Mouse (Mus musculus) ES-Bruce4 (cell line): ENCODE measurements around the gene Pet100. TPM values are rescaled to one million over a fixed set of nuclear protein-coding genes. Genes with fewer than 3 reads are reported as not detected.

ENCODE experiments used
- H3K27ac ChIP-seq: 2 replicates; pipeline ENCODE4 v1.5.1; 2012; ENCODE audit warnings: low read length, inconsistent platforms; ENCODE audit not compliant: insufficient read depth
- H3K27me3 ChIP-seq: 2 replicates; pipeline ENCODE4 v1.6.1; 2012; ENCODE audit warnings: mild to moderate bottlenecking, low read length, inconsistent platforms; ENCODE audit not compliant: control insufficient read depth, poor library complexity, insufficient read depth, severe bottlenecking
- H3K36me3 ChIP-seq: 2 replicates; pipeline ENCODE4 v1.6.1; 2012; ENCODE audit warnings: inconsistent platforms, mild to moderate bottlenecking, low read length, moderate library complexity; ENCODE audit not compliant: control insufficient read depth, poor library complexity, insufficient read depth, severe bottlenecking
- H3K4me1 ChIP-seq: one replicate; pipeline ENCODE4 v1.8.1; 2011; ENCODE audit warnings: low read length; ENCODE audit not compliant: control insufficient read depth, insufficient read depth
- H3K4me3 ChIP-seq: 2 replicates; pipeline ENCODE4 v1.5.1; 2011; ENCODE audit warnings: low read depth, mild to moderate bottlenecking, low read length
- H3K9ac ChIP-seq: 2 replicates; pipeline ENCODE4 v1.6.1; 2012; ENCODE audit warnings: low read depth, mild to moderate bottlenecking, inconsistent platforms; ENCODE audit not compliant: poor library complexity, severe bottlenecking
- H3K9me3 ChIP-seq: replicated peaks from 2 replicates; pipeline ENCODE4 v1.6.1; 2012; ENCODE audit warnings: mild to moderate bottlenecking, low read length, inconsistent platforms; ENCODE audit not compliant: control insufficient read depth, poor library complexity, insufficient read depth, severe bottlenecking
- CTCF ChIP-seq: IDR thresholded peaks from one replicate; pipeline ENCODE4 v1.8.1; 2011; ENCODE audit warnings: low read depth, low read length
- EP300 ChIP-seq: IDR thresholded peaks from 2 replicates; pipeline ENCODE4 v1.6.1; 2011; ENCODE audit warnings: low read depth, low read length; ENCODE audit not compliant: insufficient read depth
- POLR2A ChIP-seq: IDR thresholded peaks from one replicate; pipeline ENCODE4 v1.8.1; 2011; ENCODE audit warnings: low read length; ENCODE audit not compliant: insufficient read depth
- polyA plus RNA-seq: library from polyadenylated mRNA; stranded (reverse); fragments of >200 nt; gene quantifications from 2 replicates; pipeline ENCODE4 v1.2.4, GENCODE M21; 2011; ENCODE audit warnings: low read depth; ENCODE audit not compliant: missing spikeins, insufficient read depth, insufficient read length

The Pet100 gene
- polyA plus RNA-seq, 1 experiment = 93.4 TPM

GRCm38 (mm10) chr8:3609046-3609815, 12.1 kb upstream of the Pet100 start:
- Histone ChIP-seq H3K9ac (no peak overlapping the region), H3K4me3 (no peak overlapping the region), H3K4me1 (no peaks in the 10 kb centered on the region), H3K27me3 (no peaks in the 10 kb centered on the region), H3K9me3 (no peaks in the 10 kb centered on the region), H3K27ac (peak overlapping the region; percentile 6; the same call in 1 of the 2 replicates), H3K36me3 (peaks cover 73% of the 10 kb centered on the region)
- TF ChIP-seq EP300 = no peak
- no peak for TF ChIP-seq POLR2A
- no peak for TF ChIP-seq CTCF

- peaks cover 73% of the 10 kb centered on the region for H3K36me3 ChIP-seq
- TF ChIP-seq POLR2A (no peak), EP300 (peak; percentile 70; the same call in 1 of the 2 replicates)
- no peaks in the 10 kb centered on the region for H3K27me3 ChIP-seq
These were observed 11.6 kb upstream of the Pet100 start for GRCm38 (mm10) chr8:3609816-3610150.

GRCm38 (mm10) chr8:3622119-3622518, 771 bp downstream of the Pet100 start:
- Histone ChIP-seq H3K36me3 (peaks cover 13% of the 10 kb centered on the region), H3K9ac (peak overlapping the region; percentile 57), H3K4me3 (peak overlapping the region; percentile 64), H3K27me3 (no peaks in the 10 kb centered on the region), H3K27ac (no peak overlapping the region), H3K4me1 (no peaks in the 10 kb centered on the region), H3K9me3 (no peaks in the 10 kb centered on the region)
- TF ChIP-seq POLR2A = no peak
- TF ChIP-seq EP300 = no peak
- no peak for TF ChIP-seq CTCF

More at GRCm38 (mm10) chr8:3609816-3610150, 11.6 kb upstream of the Pet100 start:
- Histone ChIP-seq H3K4me1 (no peaks in the 10 kb centered on the region), H3K4me3 (no peak overlapping the region), H3K9ac (no peak overlapping the region), H3K27ac (peak overlapping the region; percentile 6; the same call in 1 of the 2 replicates), H3K9me3 (no peaks in the 10 kb centered on the region)

GRCm38 (mm10) chr8:3625445-3625844, 4.1 kb downstream of the Pet100 start, which contains the start of gene Pcp2:
TSS of gene Pcp2 (minus strand) at chr8:3625545.
- Histone ChIP-seq H3K4me3 (no peak within 1 kb of the TSS), H3K9me3 (no peaks in the 10 kb centered on the region), H3K4me1 (no peaks in the 10 kb centered on the region), H3K27me3 (no peaks in the 10 kb centered on the region), H3K36me3 (no peaks in the 10 kb centered on the region; the same call in 1 of the 2 replicates), H3K27ac (no peak within 1 kb of the TSS), H3K9ac (no peak within 1 kb of the TSS)
- TF ChIP-seq POLR2A (no peak), CTCF (no peak), EP300 (no peak)

GRCm38 (mm10) chr8:3626971-3627370, 5.6 kb downstream of the Pet100 start:
- no peak for TF ChIP-seq EP300
- TF ChIP-seq POLR2A = no peak
- no peak for TF ChIP-seq CTCF
- Histone ChIP-seq H3K27ac (no peak overlapping the region), H3K9me3 (no peaks in the 10 kb centered on the region), H3K4me1 (no peaks in the 10 kb centered on the region), H3K27me3 (no peaks in the 10 kb centered on the region), H3K36me3 (no peaks in the 10 kb centered on the region; the same call in 1 of the 2 replicates), H3K4me3 (no peak overlapping the region), H3K9ac (no peak overlapping the region)

- Histone ChIP-seq H3K4me3 (no peak overlapping the region), H3K27ac (no peak overlapping the region), H3K36me3 (no peaks in the 10 kb centered on the region; the same call in 1 of the 2 replicates), H3K9me3 (no peaks in the 10 kb centered on the region), H3K4me1 (no peaks in the 10 kb centered on the region), H3K9ac (no peak overlapping the region), H3K27me3 (no peaks in the 10 kb centered on the region)
- no peak for TF ChIP-seq EP300
- no peak for TF ChIP-seq POLR2A
- peak; percentile 35 for TF ChIP-seq CTCF
These were observed 6.7 kb downstream of the Pet100 start for GRCm38 (mm10) chr8:3628014-3628413.
